Mouse (Mus musculus): Measurements from ENCODE around the gene Ren1.

The Ren1 gene

DNA sequence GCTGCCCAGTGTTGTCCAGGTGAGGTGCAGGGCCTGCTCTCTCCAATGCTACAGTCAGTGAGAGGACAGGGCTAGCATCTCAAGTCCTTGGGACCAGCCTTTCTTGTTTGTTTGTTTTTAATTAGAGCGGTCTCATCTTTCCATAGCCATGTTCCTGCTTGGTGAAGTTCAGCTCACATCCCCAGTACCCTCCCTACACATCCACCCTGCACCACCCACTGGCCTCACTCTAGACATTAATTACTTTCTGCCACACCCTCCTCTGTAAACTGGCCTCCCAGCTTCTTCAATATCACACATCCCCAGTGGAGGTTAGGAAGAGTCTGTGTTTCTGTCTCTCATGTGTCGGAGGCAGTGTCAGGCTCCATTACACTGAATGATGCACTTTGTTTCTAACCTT, 6.0 kb upstream of the Ren1 start:
- DNase-seq (ENCODE audit: low spot score in 2 of 2), result no peak

DNA sequence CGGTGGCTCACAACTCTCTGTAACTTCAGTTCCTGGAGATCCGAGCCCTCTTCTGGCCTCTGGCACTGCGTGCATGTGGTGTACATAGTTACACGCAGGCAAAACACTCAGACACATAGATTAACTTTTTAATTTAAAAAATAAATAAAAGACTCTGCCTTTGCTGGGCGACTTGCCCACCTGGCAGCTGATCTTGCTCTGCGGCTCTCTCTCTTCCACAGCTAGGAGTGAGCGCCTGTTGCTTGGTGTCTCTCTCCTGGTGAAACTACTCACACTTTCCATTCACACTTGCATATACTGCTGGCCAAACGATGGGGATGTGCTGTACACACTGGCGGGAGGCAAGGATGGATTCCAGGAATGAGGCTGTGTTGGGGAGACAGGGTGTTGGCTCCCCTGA, 3.8 kb upstream of the Ren1 start:
- DNase-seq (ENCODE audit: low spot score in 2 of 2), result no peak

DNA sequence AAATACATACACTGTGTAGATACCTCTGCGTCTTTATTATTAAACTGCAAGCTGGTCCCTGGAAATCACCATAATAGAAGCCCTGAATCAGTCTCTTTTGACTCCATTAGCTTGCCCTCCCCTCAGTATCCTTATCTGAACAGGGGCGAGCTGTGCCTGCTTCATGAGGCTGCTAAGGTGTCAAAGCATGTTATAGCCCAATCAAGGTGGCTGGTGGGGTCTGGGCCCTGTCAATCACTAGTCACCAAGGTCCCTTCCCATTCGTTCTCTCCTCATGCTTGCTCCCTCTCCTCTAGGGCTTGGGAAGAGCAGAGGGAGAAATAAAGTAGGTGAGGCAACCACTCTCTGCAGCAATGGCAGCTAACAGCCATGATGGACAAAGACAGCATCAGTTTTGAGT, 3.1 kb upstream of the Ren1 start:
- no peak for DNase-seq (ENCODE audit: low spot score in 2 of 2)

DNA sequence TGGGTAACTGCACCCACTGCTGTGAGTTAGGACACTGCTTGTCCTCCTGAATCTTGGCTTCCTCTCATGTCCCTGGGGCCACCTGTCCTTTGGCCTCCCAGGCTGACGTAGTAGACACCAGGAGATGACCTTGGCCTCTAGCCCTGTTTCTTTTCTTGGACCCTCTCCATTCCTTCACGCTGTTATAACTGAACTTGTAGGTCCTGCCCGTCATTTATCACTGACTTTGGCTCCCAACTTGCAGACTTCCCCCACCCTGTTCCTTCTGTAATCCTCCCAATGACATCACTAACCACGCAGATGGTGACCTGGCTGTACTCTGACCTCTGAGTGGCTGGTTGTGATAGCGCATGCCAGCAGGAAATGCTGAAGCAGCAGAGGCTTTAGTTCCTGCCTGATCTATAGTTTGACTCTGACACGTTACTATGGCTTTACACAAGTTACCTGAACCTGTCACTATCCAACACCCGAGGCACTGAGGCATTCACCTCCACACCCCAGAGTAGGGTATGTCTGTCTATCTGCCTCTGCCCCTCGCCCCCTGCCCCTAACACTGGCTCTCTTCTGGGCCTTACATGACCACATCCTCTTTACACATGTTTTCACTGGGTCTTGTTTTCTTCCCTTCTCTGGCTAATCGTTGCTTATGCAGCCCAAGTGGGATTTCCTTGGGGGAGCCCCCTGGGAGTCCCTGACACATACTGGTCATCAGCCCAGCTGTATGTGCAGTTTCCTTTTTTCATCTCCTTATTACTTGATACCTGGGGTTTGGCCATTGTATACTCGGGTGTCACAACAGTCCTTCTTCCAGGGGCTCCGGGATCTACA, 2.4 kb upstream of the Ren1 start:
- peak; percentile 63 to 72 for DNase-seq (ENCODE audit: low spot score in 2 of 2)

DNA sequence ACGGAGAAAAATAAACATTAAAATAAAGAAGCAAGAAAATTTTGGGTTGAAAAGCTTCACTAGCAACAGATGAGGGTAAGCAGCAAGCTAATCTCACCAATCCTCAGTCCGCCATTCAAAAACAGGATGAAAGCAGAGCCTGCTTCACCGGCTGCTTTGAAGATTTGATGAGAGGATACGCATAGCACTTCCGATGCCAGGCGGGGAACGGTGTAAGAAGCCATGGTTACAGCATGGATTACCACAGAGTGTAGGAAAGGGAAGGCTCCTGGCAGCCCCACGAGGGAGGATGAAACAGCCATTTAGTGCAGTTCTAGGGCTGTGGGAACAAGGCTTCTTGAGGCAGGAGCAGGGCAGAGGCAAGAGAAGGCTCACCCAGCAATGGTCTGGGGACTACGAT, 1.5 kb downstream of the Ren1 start:
- DNase-seq (ENCODE audit: low spot score in 2 of 2), result no peak

DNA sequence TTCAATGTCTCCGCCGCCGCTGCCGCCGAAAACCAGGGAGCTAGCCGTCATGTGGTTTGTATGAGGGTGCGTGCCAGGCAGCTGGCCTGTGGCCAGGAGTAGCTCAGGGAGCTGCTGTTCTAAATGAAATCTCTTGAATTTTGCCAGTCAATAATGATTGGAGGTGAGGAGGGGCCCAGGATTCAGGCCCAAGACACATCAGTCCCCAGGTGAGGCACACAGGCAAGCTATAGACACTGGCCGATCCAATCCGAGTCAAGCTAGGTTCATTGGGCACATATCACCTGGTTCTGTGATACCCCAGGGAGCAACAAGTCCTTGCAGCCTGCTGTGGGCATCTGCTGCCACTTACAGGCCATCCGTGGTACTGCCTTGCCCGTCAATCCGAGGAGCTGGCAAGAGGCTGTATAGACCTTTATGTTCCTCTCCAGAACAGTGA, 3.1 kb downstream of the Ren1 start:
- DNase-seq (ENCODE audit: low spot score in 2 of 2), result peak; percentile 52 to 79

DNA sequence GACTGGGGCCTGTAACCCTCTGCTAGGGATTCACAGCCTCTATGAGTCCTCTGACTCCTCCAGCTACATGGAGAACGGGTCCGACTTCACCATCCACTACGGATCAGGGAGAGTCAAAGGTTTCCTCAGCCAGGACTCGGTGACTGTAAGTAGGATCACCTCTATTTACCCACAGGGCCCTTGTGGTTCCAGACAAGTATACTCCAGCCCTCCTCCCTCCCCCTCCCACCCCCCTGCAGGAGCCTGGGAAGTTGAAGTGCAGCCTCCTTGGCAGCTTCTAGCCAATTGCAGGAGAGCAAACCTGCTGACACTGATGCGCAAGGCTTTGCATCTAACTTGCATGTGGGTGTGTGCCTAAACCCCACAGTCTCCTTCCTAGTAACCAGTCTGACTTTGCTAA, 5.2 kb downstream of the Ren1 start:
- no peak for DNase-seq (ENCODE audit: low spot score in 2 of 2)

DNA sequence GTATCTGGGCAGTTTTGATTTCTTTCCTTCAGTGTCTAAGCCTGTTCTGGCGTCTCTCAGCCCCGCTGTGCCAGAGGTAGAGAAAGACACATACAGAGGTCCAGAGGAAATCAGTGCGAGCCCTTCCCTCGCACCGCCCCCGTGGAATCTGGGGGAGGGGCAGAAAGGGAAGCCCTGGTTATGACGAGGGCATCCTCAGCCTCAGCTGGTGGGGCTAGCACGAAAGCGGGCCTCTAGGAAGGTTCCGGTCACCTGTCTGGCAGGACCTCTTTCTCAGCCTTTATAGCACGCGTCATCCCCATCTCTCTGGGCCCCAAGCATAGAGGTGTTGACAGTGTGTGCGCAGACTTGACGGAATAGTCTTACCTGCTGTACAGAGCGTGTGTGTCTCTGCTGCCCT, 5.6 kb downstream of the Ren1 start:
- no peak for DNase-seq (ENCODE audit: low spot score in 2 of 2)

DNA sequence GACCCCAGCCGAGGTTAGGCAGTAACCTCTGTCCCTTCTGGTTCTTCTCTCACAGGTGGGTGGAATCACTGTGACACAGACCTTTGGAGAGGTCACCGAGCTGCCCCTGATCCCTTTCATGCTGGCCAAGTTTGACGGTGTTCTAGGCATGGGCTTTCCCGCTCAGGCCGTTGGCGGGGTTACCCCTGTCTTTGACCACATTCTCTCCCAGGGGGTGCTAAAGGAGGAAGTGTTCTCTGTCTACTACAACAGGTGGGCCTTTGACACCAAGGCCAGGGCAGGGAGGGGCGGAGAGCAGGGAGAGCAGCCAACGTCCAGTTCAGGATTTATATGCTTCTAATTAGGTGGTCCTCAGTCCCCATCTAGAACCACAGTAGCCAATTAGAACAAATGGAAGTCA, 6.0 kb downstream of the Ren1 start:
- peak in 1 of 2 experiments; percentile 35 for DNase-seq (ENCODE audit: low spot score in 2 of 2)

DNA sequence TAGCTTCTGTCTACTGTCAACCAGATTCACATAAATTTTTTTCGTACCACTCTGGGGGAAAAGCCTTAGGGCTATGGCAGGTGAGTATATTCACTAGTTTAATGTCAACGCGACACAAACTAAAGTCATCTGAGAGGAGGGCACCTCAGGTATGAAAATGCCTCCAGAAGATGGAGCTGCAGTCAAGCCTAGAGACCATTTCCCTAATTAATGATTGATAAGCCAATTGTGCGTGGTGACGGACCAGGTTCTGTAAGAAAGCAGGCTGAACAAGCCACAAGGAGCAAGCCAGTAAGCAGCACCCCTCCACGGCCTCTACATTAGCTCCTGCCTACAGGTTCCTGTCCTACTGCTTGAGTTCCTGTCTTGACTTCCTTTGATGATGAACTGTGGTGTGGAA, 10.7 kb downstream of the Ren1 start:
- no peak for DNase-seq (ENCODE audit: low spot score in 2 of 2)

DNA sequence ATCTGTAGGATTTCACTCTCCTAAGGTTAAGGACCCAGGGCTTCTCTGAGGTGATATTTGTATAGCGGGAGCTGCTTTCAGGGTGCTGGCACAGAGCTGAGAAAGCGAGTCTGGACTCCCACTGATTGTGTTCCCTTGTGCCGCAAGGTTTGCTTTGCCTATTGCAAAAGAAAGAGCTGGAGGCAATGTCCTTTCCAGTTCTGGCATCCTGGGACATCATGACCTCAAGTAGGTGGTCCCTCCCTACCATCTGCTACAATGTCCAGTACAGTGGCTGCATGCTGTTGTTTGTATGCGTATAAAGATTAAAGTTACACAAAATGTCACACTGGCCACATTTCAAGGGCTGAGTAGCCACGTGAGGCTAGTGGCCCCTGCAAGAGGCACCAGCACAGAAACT, 11.8 kb downstream of the Ren1 start:
- no peak for DNase-seq (ENCODE audit: low spot score in 2 of 2)

DNA sequence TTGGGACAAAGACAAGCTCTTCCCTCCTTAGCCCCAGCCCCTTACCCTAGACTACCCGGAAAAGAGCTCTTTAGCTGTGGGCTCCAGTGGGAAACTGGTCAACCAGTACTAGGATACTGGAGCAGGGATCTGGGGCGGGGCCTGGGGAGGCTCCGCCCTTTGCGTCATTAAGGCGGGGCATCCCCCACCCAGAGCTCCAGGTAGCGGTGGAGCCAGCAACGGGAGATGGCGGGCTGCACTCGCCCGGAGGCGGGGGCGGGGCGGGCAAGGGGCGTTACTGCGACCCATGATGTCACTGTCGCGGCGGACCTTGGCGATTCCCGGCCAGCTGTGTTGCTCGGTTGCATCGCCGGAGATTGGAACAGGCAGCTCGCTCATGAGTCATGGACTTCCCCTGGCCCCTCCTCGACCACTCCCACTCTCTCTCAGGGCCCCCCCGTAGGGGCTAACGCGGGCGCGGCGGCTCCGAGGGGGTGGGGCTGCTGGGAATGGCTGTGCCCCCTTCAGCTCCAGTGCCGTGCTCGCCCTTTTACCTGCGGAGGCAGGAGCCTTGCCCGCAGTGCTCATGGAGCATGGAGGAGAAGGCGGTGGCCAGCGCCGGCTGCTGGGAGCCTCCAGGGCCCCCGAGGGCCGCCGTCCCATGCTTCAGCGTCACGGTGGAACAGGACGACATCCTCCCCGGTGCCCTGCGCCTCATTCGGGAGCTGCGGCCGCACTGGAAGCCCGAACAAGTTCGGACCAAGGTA, 13.1 kb downstream of the Ren1 start, which contains the start of gene Etnk2:
Gene Etnk2, plus strand, starts transcription at position 297 of the 746 bp plus-strand sequence.
- DNase-seq (ENCODE audit: low spot score in 2 of 2), result peak; percentile 77 to 84

DNA sequence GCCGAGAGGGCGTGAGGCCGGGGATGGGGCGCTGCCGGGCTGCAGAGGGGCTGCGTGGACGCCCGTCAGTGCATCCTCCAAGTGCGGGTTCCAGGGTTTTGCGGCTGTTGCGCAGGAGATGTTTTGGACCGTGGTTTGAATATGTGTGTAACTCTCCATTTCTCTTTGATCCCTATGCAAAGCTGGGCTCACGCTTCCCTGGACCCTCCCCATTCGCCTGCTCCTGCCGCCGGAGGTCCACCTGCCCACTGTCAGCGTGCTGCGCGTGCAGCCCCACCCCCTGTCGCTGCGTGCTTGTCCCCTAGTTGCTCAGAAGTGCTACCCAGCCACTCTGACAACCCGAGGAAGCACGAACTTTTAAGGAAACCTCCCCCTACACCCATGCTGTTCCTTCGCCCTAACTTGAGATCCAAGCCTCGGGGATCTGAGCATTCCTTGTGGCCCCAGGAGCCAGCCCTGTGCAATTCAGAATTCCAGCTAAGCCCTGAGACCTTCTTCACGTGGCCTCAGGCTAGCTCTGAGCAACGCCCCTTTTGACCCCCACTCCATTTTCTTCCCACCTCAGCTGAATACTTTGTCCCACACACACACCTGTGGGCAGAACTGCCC, 13.8 kb downstream of the Ren1 start:
- DNase-seq (ENCODE audit: low spot score in 2 of 2), result no peak

DNA sequence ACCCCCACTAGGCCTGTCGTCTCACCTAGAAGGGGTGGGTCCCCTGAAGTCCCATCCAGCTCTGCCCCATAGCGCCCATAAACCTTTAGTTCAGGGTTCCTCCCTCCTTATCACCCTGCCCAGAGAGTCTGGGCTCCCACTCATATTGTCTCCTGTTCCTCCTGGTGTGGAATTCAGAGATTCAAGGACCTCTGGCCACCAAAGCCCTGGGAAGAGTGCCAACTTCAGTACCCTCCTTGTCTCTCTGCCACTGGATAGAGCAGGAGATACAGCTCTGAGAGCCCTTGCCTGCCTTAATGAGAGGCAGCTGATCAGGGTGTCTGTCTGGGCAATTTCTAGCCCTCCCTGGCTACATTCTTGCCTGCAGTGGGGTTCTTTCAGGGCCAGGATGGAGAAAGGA, 14.6 kb downstream of the Ren1 start:
- DNase-seq (ENCODE audit: low spot score in 2 of 2), result no peak

DNA sequence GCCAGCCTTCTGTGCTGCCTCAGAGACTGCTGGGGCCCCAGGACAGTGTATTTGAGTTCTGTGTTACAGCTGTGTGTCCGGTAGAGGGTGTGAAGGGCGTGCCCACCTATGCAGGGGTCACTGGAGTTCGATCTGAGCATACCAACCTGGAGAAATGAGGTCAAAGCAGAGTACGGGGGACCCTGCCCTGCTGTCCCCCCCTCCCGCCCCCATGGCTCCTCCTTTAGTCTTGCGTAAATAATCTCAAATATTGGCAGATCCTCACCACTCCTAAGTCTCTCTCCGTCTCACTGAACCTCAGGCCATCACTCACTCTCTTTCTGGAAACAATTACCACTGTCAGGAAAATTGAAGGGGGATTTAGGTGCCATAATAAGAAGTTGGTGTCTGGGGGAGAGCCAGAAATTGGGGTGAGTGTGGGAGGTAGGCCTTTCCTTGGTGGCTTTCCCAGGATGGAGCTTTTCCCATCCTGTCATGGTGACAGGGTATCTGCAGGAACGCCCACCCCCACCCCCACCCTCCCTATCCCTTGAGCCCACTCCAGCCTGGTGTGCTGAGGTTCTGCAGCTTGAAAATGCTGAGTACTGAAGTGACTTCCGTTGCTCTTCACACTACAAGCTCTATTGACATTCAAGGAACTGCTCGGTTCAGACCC, 16.8 kb downstream of the Ren1 start:
- DNase-seq (ENCODE audit: low spot score in 2 of 2), result no peak

DNA sequence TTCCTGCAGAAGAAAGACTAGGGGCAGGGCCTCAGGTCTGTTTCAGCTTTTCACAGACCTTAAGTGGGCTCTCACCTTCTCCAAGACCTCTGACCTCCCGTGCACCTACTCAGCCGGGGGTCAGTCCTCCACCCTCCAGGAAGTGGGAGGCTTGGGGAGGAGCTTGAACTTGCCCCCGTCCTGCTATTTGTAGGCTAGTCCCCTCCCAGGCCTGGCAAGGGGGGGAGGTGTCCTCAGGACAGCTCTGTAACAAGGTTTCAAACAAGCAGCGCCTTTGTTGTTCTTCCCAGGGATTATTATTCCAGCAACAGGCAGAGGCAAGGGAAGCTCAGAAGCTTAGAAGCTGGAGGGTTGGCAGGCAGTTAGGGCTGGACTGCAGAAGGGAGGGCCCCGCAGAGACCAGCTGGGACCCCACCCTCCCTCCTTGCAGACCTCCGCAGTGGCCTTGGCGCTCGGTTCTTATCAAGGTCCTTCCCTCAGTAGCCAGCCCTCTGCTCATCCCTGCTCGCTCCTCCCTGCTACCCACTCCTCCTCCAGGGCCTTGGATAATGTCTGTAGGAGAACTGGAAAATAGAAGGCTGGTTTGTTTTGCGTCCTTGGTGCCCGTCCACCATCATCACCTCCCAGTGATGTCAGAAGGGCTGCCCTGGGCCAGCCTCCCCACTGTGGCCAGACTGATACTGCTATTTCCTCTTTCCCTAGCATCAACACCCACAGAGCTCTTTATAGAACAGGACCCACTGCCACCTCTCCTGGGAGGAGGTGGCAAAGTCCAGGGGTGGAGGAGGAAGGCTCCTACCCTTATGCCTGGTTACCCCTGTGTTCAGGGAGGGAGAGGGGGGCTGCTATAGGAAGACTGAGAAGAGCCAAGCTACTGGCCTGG, 17.5 kb downstream of the Ren1 start:
- DNase-seq (ENCODE audit: low spot score in 2 of 2), result no peak

DNA sequence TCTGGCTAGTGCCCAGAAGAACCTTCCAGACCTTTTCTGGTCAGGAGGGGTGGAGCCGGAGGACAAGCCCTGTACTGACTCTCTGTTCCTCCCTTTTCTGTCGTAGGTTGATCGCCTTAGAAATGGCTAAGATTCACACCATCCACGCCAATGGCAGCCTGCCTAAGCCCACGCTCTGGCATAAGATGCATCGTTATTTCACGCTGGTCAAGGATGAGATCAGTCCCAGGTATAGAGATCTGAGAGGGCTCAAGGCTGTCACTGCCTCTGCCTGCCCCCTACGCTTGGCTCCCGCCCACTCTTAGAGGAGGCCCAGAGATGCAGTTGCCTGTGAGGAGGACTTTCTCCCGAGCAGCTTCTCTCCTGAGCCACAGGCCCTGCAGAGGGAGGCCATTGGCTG, 18.3 kb downstream of the Ren1 start:
- no peak for DNase-seq (ENCODE audit: low spot score in 2 of 2)

DNA sequence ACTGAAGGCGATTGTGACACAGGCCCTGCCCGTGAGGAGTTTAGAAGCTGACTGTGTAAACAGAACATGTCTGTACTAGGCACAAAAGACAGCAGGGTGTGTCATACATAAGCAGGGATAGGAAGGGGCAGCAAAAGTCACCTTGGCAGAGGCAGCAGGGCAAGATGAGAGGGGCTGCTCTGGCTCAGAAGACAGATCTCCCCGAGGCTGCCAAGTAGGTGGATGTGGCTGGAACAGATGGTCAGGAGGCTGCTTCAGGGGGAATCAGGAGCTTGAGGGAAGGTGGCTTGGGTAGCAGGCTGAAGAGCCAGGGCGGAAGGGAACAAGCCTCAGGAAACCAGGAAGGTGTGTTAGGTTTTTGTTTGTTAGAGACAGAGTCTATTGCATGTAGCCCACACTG, 20.0 kb downstream of the Ren1 start:
- DNase-seq (ENCODE audit: low spot score in 2 of 2), result no peak

DNA sequence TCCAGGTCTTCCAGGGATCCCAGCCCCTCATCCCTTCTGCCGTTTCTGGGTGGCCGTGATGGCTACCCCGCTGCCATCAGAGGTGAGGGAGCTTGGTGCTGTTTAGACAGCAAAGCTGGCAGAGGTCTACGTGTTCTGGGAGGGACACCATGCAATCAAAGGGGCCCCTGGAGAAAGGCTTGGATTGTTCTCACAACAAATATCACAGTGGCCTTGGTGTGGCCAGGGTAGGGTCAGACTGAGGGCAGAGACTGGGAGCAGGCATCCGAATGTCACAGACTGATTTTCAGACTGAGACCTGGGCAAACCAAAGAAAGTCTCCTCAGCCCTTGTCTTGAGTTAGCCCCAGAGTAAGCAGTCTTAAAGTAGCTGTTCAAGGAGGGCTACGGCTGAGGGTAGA, 21.1 kb downstream of the Ren1 start:
- DNase-seq (ENCODE audit: low spot score in 2 of 2), result no peak

DNA sequence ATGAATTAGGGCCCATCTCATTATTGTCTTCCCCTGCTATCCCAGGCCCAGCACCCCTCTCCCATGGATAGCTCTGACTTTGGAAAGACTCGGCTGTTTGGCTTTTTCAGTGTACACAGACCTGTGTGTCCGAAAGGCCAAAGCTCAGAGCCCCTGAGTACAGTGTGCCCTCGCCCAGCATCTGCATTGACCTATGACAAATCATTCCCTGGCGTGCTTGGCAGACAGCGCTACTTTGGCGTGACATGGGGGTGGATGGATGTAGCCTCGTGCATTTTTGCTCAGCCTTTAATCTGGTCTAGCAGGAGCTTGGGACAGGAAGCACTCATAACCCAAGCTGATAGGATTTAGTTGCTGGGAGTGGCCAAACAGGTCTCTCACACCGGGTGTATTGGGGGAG, 21.8 kb downstream of the Ren1 start:
- no peak for DNase-seq (ENCODE audit: low spot score in 2 of 2)

DNA sequence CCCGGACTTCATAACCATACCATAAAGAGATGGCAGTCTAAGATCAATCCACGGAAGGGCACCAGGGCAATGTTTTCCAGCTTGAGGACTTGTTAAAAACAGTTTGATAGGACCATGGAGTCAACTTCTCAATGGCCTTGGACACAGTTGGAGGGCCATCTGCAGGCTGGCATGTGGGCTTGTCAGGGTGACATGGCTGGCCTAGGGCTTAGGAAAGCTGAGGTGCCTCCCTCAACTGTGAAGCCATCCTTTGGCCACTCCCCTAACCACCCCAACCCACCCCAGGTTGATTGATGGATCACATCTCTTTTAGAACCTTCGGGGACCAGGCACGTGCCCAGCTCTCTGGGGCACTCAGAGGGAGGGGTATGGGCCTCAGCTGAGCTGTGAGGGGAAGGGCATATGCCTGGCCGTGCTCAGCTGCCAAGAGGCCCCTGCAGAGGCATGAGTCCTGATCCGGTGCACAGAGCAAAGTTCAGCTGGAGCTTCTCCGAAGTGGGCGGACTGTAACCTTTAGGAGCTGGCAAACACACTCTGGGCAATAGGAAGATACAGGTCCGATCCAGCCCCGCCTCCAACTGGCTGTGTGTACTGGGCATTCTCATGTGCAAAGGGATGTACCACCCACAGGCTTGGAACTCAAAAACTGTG, 25.5 kb downstream of the Ren1 start:
- DNase-seq (ENCODE audit: low spot score in 2 of 2), result no peak

All from natural killer cell, adult 2 months (primary cell).